Mouse (Mus musculus) small intestine, adult 2 months (tissue): ENCODE measurements around the gene Elovl6.

Experiments
- CTCF ChIP-seq: fragments of 200-500 bp; IDR thresholded peaks from 2 replicates; pipeline ENCODE4 v1.5.1; 2012; ENCODE audit warnings: low read depth, mild to moderate bottlenecking, control low read depth, inconsistent platforms, low read length, moderate library complexity, mixed read lengths; ENCODE audit not compliant: insufficient replicate concordance, insufficient read length; ENCODE audit errors: extremely low read depth
- POLR2A ChIP-seq: fragments of 200-500 bp; IDR thresholded peaks from 2 replicates; pipeline ENCODE4 v1.6.1; 2012; ENCODE audit warnings: low read depth, mild to moderate bottlenecking, control low read depth, inconsistent platforms, low read length, moderate library complexity

DNA sequence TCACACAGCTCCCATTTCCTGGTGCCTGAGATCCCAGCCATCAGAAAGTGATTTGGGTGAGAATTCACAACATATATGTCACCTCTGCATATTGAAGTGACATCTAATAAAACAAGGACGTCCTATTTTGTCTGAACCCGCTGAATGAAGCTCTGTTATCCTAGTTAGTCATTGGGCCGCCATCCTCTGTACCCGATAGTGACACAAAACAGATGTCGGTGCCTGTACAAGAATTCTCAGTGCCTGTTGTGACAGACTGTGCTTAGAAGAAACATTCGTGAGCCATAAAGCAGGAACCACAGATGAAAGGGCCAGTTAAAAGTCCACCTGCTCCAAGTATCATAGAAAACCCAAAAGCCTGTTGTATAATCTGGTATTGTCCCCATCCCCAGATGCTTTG, 105.3 kb downstream of the Elovl6 start:
- no peak for TF ChIP-seq CTCF
- TF ChIP-seq POLR2A: no peak
